In genomic region chr17:48931621-48932405, GRCm38 (mm10) we compare ENCODE assay signal across 7 mouse cellular contexts. TPM values are rescaled to one million over a fixed set of nuclear protein-coding genes. Genes with fewer than 3 reads are reported as not detected.
A peak's percentile ranks its signal among the peaks of the same experiment; 100 is the strongest.
DNase-seq lines count a peak whose midpoint lies in the region; ATAC-seq lines count a peak whose summit lies in the region.

Lrfn2 (plus strand) TSS chr17:48932379.

- H3K9me3 ChIP-seq in forebrain, embryonic 13.5 days (replicated peaks): no peaks in the 10 kb centered on the region
- H3K9me3 ChIP-seq in heart, embryonic 16.5 days (replicated peaks; ENCODE audit: control insufficient read depth, low read length): no peaks in the 10 kb centered on the region
- no peaks in the 10 kb centered on the region for H3K9me3 ChIP-seq in liver, embryonic 12.5 days (replicated peaks)
- no peaks in the 10 kb centered on the region for H3K9me3 ChIP-seq in stomach, embryonic 16.5 days (replicated peaks; ENCODE audit: control insufficient read depth, low read length)

- H3K4me3 ChIP-seq in forebrain, embryonic 13.5 days: peak within 1 kb of the TSS; percentile 58
- peak within 1 kb of the TSS; percentile 64 for H3K4me3 ChIP-seq in heart, embryonic 16.5 days (ENCODE audit: low read length)
- peak within 1 kb of the TSS; percentile 44 for H3K4me3 ChIP-seq in liver, embryonic 12.5 days
- H3K4me3 ChIP-seq in stomach, embryonic 16.5 days (replicated peaks; ENCODE audit: low read length): peak within 1 kb of the TSS; percentile 55

- ATAC-seq in cerebellum, adult (ENCODE audit: insufficient number of reproducible peaks, low FRiP score, low TSS enrichment): peak; percentile 82
- peak; percentile 95 for ATAC-seq in forebrain, embryonic 13.5 days
- ATAC-seq in heart, embryonic 16.5 days (replicated peaks; ENCODE audit: extremely low read depth, insufficient read depth, low FRiP score): peak; percentile 80
- ATAC-seq in liver, embryonic 12.5 days: peak; percentile 77
- ATAC-seq in stomach, embryonic 16.5 days (ENCODE audit: insufficient read depth, low FRiP score): peak; percentile 91

- H3K4me1 ChIP-seq in forebrain, embryonic 13.5 days: peaks cover 30% of the 10 kb centered on the region
- peaks cover 3% of the 10 kb centered on the region for H3K4me1 ChIP-seq in heart, embryonic 16.5 days (ENCODE audit: control insufficient read depth, insufficient read depth, low read length)
- peaks cover 3% of the 10 kb centered on the region; the same call in 1 of the 2 replicates for H3K4me1 ChIP-seq in liver, embryonic 12.5 days
- peaks cover 2% of the 10 kb centered on the region; the same call in 1 of the 2 replicates for H3K4me1 ChIP-seq in stomach, embryonic 16.5 days (ENCODE audit: control insufficient read depth, insufficient read depth, low read length)

- H3K27me3 ChIP-seq in forebrain, embryonic 13.5 days: peaks cover 14% of the 10 kb centered on the region
- peaks cover 49% of the 10 kb centered on the region for H3K27me3 ChIP-seq in heart, embryonic 16.5 days (ENCODE audit: control insufficient read depth, insufficient read depth, low read length)
- peaks cover 52% of the 10 kb centered on the region for H3K27me3 ChIP-seq in liver, embryonic 12.5 days (replicated peaks)
- H3K27me3 ChIP-seq in stomach, embryonic 16.5 days (ENCODE audit: control insufficient read depth, insufficient read depth, low read length): peaks cover 23% of the 10 kb centered on the region

- under 1% methylated on average over 53 of the region's 56 CpGs for WGBS in forebrain, embryonic 13.5 days
- under 1% methylated on average over 56 of the region's 56 CpGs for WGBS in heart, embryonic 16.5 days
- 2% methylated on average over 48 of the region's 56 CpGs for WGBS in liver, embryonic 12.5 days (ENCODE audit: insufficient replicate concordance)
- 1% methylated on average over 56 of the region's 56 CpGs for WGBS in stomach, embryonic 16.5 days

- H3K4me2 ChIP-seq in forebrain, embryonic 13.5 days: peak within 1 kb of the TSS; percentile 84
- H3K4me2 ChIP-seq in heart, embryonic 16.5 days (ENCODE audit: low read depth, low read length): peak within 1 kb of the TSS; percentile 94
- H3K4me2 ChIP-seq in liver, embryonic 12.5 days: peak within 1 kb of the TSS; percentile 64
- H3K4me2 ChIP-seq in stomach, embryonic 16.5 days (ENCODE audit: low read depth, low read length): peak within 1 kb of the TSS; percentile 69

- H3K36me3 ChIP-seq in forebrain, embryonic 13.5 days (ENCODE audit: poor library complexity, severe bottlenecking): no peaks in the 10 kb centered on the region
- no peaks in the 10 kb centered on the region for H3K36me3 ChIP-seq in heart, embryonic 16.5 days (ENCODE audit: control insufficient read depth, insufficient read depth)
- H3K36me3 ChIP-seq in liver, embryonic 12.5 days: no peaks in the 10 kb centered on the region
- no peaks in the 10 kb centered on the region for H3K36me3 ChIP-seq in stomach, embryonic 16.5 days (ENCODE audit: control insufficient read depth, insufficient read depth, low read length)

- H3K9ac ChIP-seq in forebrain, embryonic 13.5 days: peak within 1 kb of the TSS; percentile 81
- peak within 1 kb of the TSS; percentile 73 for H3K9ac ChIP-seq in heart, embryonic 16.5 days (ENCODE audit: low read length)
- H3K9ac ChIP-seq in liver, embryonic 12.5 days: no peak within 1 kb of the TSS
- H3K9ac ChIP-seq in stomach, embryonic 16.5 days (ENCODE audit: low read length): peak within 1 kb of the TSS; percentile 76

- H3K27ac ChIP-seq in forebrain, embryonic 13.5 days: peak within 1 kb of the TSS; percentile 60
- no peak within 1 kb of the TSS for H3K27ac ChIP-seq in heart, embryonic 16.5 days (ENCODE audit: low read length)
- no peak within 1 kb of the TSS for H3K27ac ChIP-seq in liver, embryonic 12.5 days
- H3K27ac ChIP-seq in stomach, embryonic 16.5 days (ENCODE audit: low read length): no peak within 1 kb of the TSS

- peak; percentile 77 to 80 for DNase-seq in kidney, postnatal 25 days
- DNase-seq in neural tube, embryonic 10.5 days (ENCODE audit: extremely low spot score, low spot score): peak; percentile 91

RNA-seq across cellular contexts. Expression of gene Lrfn2, which starts in this region (rescaled TPM):
- polyA plus RNA-seq in forebrain, embryonic 13.5 days (2015; fragmentation: Nextera tagmentation; extraction: Ambion mirVana): 2.9 and 4.3 TPM in 2 replicates
- 0.08 and 0.20 TPM in 2 replicates for polyA plus RNA-seq in heart, embryonic 16.5 days (2015; fragmentation: Nextera tagmentation; extraction: Ambion mirVana)
- polyA plus RNA-seq in liver, embryonic 12.5 days (2016; fragmentation: Nextera tagmentation; extraction: Ambion mirVana): 0.07 TPM in 2 replicates
- 0.40 and 1.0 TPM in 2 replicates for polyA plus RNA-seq in stomach, embryonic 16.5 days (2015; fragmentation: Nextera tagmentation; extraction: Ambion mirVana)

Comparison
In these comparisons a context has a peak if more than half of its experiments do, and no peak if none do; other contexts are left out.
1. Peak in ATAC-seq, H3K4me3 ChIP-seq, H3K9ac ChIP-seq and H3K4me2 ChIP-seq in heart, embryonic 16.5 days; RNA of the gene not detected or under 1 TPM.
2. Peak in ATAC-seq, H3K4me3 ChIP-seq and H3K4me2 ChIP-seq in liver, embryonic 12.5 days; RNA of the gene not detected or under 1 TPM.